Mouse (Mus musculus) ES-CJ7 (cell line): ENCODE measurements around the gene Zfp865.
A peak's percentile ranks its signal among the peaks of the same experiment; 100 is the strongest.
"Not testable (repeated sequence)": the region's sequence is repeated elsewhere in the genome, so short reads cannot be mapped to it uniquely, and the experiment has no call there.

Experiments
- DNase-seq: peaks from one replicate; pipeline ENCODE4 v3.0.0; 2011; ENCODE audit warnings: low read depth, low spot score

Gene Zfp865

DNA sequence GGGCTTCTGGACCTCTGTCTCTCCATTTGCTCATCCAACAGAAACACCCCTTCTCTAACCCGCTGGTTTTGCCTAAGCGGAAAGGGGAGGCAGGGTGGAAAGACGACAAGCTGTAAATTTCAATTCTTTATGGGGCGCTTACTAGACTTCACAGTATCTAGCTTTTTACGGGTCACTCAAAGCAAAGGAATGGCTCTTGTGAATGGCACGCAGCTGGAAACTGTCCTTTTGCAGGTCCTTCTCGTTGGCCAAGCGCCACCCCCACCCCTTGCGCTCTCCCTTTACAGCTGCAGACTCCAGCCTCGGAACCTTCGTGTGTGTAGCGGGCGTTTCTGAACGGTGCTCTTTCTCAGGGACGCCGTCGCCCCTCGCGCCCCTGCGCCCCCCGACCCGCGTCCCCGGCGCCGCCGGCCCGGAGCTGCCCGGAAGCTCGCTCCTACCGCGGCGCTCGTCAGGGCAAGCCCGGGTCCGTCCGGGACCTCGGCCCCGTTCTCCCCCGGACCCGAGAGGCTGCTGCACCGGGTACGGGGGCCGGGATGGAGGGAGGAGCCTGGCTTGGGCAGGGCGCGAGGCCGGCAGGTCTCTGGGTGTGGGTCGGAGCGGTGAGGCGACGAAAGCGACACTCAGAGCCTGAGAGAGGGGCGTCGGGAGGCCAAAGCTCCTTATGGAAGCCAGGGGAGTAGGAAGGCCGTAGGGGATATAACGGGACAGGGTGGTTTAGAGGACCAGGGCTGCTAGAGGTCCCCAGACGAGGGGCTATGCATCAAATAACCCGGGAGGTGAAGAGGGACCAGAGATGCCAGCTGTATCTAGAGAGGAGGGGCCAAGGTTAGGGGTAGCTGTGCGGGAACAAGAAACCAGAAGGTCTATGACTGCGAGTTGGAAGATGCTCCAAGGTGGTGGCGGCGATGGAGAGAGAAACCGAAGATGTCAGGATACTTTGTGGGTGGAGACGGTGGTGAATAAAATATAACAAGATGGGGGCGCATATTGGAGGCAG lies 31.3 kb downstream of the Zfp865 start, which contains the start of gene Zfp580:
Gene Zfp580, plus strand, starts transcription at position 346 of the 1,000 bp plus-strand sequence.
- peak; percentile 77 for DNase-seq

DNA sequence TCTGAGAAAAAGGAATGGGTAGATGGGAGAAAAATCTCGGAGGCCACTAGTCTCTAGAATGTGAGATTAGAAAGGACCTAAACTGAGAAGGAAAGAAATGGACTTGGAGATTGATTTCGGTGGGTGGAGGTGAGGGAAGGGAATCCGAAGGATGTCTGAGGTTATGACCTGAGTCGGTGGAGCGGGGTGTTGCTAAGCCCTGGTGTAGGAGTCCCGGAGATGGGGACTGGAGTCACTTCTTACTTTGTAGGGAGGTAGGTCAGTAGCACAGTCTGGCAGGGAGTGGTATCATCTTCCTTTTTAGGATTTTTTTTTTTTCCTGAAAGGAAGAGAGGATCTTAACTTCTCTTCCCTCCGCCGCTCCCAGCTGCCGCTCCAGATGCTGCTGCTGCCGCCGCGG lies 32.3 kb downstream of the Zfp865 start:
- DNase-seq, result peak; percentile 50

DNA sequence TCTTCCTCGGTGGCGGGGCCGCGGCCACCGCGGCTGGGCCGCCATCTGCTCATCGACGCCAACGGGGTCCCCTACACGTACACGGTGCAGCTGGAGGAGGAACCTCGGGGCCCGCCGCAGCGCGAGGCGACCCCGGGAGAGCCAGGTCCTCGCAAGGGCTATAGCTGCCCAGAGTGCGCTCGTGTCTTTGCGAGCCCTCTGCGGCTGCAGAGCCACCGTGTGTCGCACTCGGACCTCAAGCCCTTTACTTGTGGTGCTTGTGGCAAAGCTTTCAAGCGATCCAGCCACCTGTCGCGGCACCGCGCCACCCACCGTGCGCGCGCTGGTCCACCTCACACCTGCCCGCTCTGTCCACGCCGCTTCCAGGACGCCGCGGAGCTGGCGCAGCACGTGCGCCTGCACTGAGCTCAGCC lies 32.8 kb downstream of the Zfp865 start:
- DNase-seq, result no peak

DNA sequence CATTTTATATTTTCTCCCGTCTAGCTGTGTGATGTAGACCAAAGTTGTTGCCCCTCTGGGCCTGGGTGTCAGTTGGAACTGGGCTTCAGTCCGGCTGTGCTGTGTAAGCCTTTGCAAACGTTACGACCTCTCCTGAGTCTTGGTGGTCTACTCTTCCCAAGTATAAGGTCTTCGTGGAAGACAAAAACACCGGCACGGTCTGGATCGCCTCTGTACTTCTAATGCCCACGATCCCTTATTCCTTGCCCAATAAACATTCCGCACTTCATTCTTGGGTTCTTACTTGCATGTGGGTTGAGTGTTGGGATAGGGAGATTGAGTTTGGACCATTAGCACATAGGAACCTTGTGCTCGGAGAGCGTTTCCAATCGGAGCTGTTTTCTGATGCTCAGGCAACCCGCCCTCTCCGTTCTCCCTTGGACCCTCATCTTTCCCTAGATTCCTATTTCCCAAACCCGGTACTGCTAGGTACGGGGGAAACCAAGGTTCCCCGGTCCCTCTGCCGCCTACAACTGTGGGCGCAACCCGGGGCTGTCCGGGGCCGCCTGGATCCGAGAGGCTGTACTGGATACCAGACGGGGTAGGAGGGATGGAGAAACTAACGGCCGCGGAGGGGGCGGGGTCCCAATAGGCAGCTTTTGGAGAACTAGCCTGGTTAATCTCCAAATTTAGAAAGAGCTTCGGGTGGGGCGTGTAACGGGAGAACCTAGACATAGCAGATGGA lies 33.4 kb downstream of the Zfp865 start:
- DNase-seq, result peak; percentile 73

DNA sequence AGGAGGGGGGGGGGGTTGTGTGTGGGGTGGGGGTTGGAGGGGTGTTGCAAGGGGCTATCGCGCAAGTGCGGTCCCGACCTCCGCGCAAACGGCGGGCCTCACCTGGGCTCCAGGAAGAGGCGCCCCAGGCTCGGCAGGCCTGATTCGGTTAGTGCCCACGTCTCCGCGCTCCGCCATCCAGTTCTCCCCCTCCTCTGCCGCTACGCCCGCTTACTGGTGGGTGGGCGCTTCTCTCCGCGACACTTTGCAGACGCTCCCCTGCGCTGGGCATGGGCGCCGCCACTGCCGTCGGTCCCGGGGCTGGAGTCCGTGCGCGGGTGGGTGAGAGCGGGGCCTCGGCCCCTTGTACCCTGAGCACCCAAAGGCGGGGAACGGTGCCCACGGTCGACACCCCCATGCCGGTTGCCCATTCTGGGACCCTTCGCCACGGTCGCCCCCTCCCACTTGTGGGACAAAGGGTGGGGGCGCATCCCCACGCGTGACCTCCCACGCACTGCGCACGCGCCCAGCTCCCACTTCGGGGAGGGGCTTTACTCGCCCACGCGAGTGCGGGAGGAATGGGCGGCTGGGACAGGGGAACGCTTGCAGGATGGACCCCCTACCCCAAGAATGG lies 36.6 kb downstream of the Zfp865 start:
- DNase-seq, result no peak

DNA sequence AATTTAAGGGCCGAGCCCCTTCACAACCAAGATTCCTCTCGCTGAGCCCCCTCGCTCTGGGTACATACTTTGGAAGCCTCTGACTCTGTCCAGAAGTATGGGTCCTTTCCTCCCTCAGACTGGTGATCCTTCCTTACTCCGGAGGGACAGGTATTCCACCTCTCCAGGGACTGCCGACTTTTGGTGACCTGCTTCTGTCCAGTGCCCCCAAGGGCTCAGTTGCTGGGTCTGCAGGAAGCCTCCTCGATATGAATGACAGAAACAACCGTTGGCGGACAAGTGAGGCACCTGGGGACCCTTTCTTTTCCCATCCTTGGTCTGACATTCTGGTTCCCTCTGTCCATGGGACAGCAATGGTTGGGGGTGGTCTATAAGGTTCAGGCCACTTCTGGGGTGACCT lies 37.2 kb downstream of the Zfp865 start:
- DNase-seq, result no peak

DNA sequence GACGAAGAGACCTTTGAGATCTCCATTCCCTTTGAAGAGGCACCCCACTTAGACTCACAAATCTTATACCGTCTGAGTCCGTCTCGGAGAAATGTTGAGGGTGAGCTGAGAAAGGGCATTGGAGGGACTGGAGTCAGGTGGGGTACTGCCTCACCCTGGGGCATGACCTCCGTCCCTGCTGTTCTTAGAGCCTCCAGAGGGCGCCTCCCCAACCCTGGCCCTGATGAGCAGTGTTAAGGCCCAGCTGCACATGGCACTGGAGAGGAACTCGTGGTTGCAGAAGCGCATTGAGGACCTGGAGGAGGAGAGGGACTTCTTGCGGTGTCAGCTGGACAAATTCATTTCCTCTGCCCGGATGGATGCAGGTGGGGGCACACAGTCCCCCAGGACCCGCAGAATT lies 37.6 kb downstream of the Zfp865 start:
- peak; percentile 71 for DNase-seq

DNA sequence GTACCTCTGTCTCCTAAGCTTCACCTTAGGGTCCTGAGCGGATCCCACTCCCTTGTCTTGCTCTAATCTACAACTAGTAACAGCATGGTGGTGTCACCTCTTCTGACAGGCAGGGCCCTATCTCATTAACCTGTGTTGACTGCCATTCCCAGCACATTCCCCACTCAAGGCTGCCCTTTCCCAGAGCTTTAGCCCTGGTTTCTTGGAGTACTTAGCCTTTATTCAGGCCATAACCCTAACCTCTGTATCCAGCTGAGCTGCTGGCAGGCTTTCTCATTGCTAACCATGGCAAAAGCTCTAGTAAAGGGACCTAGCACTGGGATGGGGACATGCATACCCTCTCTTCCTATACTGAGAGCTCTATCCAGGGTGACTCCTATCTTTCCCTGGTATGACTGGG lies 38.5 kb downstream of the Zfp865 start:
- DNase-seq, result no peak

DNA sequence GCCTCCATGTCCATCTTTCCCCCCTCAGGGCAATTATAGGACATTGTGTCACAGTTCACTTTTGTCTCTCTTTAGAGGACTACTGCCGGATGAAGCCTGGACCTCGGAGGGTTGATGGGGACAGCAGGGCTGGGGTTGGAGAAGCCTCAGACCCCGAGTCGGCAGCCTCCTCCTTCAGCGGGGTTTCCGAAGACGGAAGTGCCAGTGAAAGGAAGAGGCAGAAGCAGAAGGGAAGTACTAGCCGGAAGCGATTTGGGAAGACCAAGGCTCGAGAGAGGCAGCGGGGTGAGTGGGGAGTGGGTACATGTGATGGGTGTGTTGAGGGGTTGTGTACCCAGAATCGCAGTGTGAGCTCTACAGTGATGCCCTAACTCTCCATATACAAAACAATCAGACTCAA lies 39.2 kb downstream of the Zfp865 start:
- DNase-seq, result no peak

DNA sequence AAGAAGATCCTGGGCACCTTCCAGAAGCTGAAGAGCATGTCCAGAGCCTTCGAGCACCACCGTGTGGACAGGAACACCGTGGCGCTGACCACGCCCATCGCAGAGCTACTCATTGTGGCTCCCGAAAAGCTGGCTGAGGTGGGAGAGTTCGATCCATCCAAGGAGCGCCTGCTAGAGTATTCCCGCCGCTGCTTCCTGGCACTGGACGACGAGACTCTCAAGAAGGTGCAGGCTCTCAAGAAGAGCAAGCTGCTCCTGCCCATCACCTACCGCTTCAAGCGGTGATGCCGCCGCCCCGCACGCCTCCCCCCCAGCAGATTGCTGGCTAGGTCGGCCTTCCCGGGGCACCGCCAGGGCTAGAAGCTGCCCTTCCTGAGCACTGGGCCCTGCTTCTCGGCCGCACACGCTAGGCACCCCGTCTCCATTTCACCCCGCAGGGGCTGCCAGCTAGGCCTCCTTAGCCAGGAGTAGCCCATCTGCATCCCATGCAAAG lies 40.1 kb downstream of the Zfp865 start:
- peak; percentile 88 for DNase-seq

DNA sequence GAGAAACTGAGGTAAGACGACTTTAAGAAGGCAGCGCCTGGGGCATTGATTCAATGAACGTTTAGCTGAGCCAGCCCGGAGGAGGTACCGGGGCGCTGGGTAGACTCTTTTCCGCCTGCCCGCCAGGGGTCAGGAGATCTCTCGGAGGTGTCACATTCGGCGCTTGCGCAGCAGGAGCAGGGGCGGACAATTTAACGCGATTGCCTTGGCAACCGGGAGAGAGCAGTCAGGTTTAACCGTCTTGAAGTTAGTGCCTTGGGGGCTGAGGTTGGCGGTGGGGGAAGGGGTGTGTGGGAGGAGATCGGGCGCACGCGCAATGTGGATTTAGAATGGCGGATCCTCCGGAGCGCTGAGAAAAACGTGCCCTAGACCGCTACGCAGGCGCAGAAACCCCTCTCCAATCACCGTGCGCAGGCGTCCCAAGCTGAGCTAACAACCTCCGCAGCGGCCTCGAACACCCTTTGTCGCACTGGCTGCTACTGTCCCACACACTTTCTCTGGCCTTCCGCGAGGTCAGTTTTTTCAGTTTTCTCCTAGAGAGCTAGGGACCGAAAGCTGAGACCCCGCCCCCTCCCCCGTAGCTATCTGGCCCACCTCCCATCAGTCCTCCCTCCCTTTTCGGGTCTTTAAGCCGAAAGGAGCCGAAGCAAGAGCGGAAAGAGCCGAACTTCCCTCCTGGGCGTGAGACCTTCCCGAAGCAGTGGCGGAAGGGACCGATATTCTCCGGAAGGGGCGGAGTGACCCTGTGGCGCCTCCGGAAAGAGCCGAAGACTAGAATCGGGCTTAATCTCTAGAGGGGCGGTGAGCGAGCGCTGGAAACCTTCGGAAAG lies 41.0 kb downstream of the Zfp865 start:
- DNase-seq, result peak; percentile 99

DNA sequence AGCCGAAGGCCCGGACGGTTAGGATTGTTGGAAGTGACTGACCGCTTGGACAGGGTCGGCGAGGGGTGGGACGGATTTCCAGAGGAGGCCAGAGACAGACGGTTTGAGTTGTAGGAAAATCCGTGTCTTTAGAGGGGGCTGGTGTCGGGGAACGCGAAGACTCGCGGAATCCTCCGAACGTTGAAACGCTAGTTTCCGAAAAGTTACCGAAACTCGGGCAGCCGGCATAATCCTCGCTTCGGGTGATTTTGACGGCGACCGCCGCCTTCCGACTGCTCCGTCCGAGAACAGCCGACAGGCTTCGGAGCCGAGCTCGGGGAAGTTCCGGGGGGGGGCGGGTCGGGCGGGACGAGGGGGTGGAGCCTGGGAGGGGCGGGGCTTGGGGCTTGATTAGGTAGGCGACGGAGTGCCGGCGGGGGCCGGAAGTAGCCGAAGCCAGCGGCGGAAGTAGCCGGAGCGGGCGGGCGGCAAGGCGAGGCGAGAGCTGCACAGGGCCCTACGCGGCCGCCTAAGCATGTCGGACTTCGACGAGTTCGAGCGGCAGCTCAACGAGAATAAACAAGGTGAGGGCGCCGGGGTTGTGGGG lies 41.7 kb downstream of the Zfp865 start, which contains the start of gene U2af2:
Gene U2af2, plus strand, starts transcription at position 370 of the 586 bp plus-strand sequence.
- peak; percentile 87 for DNase-seq

DNA sequence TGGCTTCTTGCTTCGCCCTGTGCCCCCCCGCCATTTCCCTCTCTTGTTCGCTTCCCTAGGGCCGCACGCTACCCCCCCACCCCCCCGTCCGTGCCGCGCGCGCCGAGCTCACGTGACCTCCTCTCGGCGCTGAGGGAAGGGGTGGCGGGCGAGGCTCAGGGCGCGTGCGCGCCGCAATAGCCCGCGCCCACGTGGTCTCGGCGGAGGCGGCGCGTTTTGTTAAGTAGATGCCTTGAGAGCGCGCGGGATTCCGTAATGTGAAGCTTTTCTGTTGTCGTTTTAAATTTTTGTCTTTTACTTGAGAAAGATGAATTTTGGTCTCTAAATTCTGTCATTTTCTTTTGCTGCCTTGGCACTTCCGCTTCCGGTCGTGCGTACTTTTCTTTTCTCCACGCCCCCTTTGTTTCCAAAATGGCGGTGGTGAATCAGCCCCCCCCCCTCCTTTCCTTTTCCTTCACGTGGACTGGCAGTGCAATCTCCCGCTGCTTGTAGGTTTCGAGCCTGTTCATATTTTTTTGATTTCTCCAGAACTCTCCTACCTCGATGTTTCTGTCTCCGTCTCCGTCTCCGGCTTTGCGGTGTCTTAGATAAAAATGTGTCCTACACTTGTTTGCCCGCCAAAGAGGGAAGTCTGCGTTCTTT lies 42.3 kb downstream of the Zfp865 start:
- DNase-seq, result peak; percentile 83

DNA sequence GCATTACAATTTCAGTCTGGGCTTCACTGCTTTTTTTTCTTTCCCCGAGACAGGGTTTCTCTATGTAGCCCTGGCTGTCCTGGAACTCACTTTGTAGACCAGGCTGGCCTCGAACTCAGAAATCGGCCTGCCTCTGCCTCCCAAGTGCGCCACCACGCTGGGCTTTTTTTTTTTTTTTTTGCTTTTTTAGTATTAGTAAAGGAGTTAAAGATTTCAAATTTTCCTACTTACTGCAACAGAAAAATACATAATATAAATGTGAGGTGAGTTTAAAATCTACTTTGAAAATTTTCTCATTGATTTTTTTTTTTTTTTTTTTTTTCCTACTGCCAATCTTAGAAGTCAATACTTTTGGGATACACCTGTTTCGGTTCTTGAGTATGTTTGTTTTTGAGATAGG lies 44.7 kb downstream of the Zfp865 start:
- no peak for DNase-seq

DNA sequence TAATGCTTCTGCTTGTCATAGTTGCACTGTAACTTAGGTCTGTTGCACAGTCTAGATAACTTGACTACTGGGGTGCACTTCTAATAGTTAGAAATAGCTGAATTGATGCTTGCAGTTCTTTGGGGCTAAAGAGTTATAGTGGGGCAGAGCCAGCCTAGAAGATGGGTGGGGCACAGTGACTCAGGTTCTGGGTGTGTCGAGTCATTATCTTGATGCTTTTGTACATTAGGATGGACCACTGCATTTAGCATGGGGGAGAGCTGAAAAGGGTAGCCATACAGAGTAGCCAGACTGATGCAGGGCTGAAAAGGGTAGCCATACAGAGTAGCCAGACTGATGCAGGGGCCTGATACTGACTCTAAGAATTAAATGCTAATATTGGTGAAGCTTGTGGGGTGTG lies 53.4 kb downstream of the Zfp865 start:
- no peak for DNase-seq

DNA sequence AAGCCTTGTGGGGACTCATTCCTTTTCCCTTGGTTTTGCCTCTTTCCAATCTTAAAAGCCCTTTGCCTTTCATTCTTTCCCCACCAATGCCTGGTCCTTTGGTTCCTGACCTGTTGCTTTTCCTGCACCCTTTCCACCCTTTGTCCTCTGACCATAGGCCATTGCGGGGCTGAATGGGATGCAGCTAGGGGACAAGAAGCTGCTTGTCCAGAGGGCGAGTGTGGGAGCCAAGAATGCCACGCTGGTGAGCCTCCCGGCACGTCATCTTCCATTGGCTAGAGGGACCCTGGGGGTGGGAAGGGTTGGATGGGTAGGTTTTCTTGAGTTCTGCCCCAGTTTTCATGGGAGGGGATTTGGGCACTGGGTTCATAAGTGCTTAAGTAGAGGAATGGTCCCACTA lies 54.8 kb downstream of the Zfp865 start:
- no peak for DNase-seq

DNA sequence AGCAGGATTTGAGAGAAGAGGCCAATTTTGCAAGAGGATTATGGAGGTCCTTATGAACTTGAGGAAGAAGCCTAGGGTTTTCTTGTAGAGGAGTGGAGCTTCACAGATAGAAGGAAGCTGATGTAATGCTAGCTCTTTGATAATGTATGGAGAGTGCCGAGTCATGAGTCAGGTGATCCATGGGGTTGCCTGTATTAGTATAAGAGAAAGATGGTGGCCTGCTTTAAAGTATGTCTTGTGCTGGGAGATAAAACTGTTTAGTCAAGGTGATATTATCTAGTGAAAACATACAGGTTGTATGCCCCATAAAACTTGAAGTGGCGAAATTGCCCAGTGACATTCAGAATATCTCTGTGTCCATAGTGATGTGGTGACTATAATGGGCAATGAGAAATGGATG lies 56.8 kb downstream of the Zfp865 start:
- DNase-seq, result no peak

DNA sequence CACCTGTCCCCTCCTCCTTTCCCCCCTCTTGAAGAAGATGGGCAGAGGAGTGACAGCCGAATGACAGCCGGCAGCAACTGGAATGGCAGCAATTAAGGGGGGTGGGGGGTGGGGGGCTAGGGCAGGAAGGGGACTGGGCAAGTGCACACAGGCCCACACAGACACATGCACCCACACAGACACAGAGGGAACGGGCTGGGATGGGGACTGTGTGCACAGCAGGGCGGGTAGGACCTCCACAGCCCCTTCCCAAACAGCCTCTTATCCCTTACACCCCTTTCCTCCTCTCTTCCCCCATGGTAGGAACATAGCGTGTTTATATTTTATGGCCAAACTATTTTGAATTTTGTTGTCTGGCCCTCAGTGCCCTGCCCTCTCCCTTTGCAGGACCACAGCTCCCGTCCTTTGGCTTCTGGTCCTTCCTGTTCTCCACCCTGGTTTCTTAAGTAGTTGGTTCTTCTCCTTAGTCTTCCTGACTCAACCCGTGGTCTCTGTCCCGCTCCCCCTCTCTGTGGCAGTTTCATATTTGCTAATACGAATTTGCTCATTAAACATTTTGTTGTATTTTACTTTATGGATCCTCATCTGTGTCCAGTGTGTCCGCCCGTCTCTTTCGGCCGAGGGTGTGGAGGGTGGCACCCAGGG lies 59.3 kb downstream of the Zfp865 start:
- DNase-seq, result not testable (repeated sequence)

DNA sequence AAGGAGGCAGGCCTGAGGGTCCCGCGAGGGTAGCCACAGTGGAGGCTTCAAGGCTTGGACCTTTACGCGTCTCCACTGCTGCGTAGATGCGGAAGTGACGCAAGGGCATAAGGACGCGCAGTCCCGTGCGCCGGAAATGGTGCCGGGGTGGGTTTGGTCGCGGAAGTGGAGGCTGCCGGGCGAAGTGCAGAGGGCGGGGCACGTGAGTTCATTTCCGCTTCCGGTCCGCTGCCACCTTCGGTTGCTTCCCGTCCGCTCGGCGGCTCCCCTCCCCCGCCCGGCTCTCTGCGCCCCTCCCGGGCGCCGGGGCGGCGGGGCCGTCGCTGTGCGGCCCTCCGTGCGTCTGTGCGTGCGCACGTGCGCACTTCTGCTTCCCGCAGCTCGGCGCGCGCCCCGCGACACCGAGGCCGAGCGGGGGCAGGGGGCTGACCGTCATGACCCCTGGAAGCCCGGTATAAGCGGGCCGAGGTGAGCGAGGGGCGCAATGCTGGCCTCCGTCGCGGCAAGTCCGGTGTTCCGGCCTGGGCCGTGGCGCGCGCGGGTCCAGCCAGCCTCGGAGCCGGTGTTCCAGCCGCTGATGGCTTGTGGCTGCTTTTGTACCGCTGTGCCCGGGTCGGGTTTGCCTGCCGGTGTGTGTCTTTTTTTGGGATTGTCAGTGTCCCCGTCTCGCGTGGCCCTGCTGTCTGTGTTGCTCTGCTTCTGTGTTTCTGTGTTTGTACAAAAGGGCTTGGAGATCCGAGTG lies 60.0 kb downstream of the Zfp865 start, which contains the start of gene Epn1:
Gene Epn1, plus strand, starts transcription at position 226 of the 742 bp plus-strand sequence.
- peak; percentile 94 for DNase-seq
